Mouse (Mus musculus): ENCODE data around the gene Meioc. TPM values are rescaled to one million over a fixed set of nuclear protein-coding genes. Genes with fewer than 3 reads are reported as not detected.
A peak's percentile ranks its signal among the peaks of the same experiment; 100 is the strongest.
"Not testable (repeated sequence)": the region's sequence is repeated elsewhere in the genome, so short reads cannot be mapped to it uniquely, and the experiment has no call there.

Meioc gene
- total RNA-seq, 2 experiments from 2014 or later: not detected

- no peak for ATAC-seq (replicated peaks; ENCODE audit: low FRiP score, low TSS enrichment, poor library complexity, severe bottlenecking)
These were observed 1.6 kb downstream of the Meioc start for GRCm38 (mm10) chr11:102665151-102665550.

GRCm38 (mm10) chr11:102665637-102666435, 2.3 kb downstream of the Meioc start:
- ATAC-seq (replicated peaks; ENCODE audit: low FRiP score, low TSS enrichment, poor library complexity, severe bottlenecking): no peak

GRCm38 (mm10) chr11:102690162-102690561, 26.6 kb downstream of the Meioc start:
- ATAC-seq (replicated peaks; ENCODE audit: low FRiP score, low TSS enrichment, poor library complexity, severe bottlenecking): peak; percentile 87

GRCm38 (mm10) chr11:102695289-102695688, 31.8 kb downstream of the Meioc start:
- ATAC-seq (replicated peaks; ENCODE audit: low FRiP score, low TSS enrichment, poor library complexity, severe bottlenecking): no peak

- peak; percentile 99 for ATAC-seq (replicated peaks; ENCODE audit: low FRiP score, low TSS enrichment, poor library complexity, severe bottlenecking)
These were observed 34.0 kb downstream of the Meioc start, which contains the start of gene Ccdc43 for GRCm38 (mm10) chr11:102697338-102698017. TSS of gene Ccdc43 (minus strand) at chr11:102697782.

- no peak for ATAC-seq (replicated peaks; ENCODE audit: low FRiP score, low TSS enrichment, poor library complexity, severe bottlenecking)
These were observed 34.5 kb downstream of the Meioc start for GRCm38 (mm10) chr11:102698018-102698476.

GRCm38 (mm10) chr11:102702206-102702605, 38.7 kb downstream of the Meioc start:
- not testable (repeated sequence) for ATAC-seq (replicated peaks; ENCODE audit: low FRiP score, low TSS enrichment, poor library complexity, severe bottlenecking)

GRCm38 (mm10) chr11:102712411-102712810, 48.9 kb downstream of the Meioc start:
- ATAC-seq (replicated peaks; ENCODE audit: low FRiP score, low TSS enrichment, poor library complexity, severe bottlenecking): no peak

- ATAC-seq (replicated peaks; ENCODE audit: low FRiP score, low TSS enrichment, poor library complexity, severe bottlenecking): not testable (repeated sequence)
These were observed 51.1 kb downstream of the Meioc start for GRCm38 (mm10) chr11:102714578-102714977.

- no peak for ATAC-seq (replicated peaks; ENCODE audit: low FRiP score, low TSS enrichment, poor library complexity, severe bottlenecking)
These were observed 52.6 kb downstream of the Meioc start for GRCm38 (mm10) chr11:102716135-102716534.

- ATAC-seq (replicated peaks; ENCODE audit: low FRiP score, low TSS enrichment, poor library complexity, severe bottlenecking): 0 out of 2 replicates have a peak, but pooled peaks have one; percentile 57
These were observed 62.1 kb downstream of the Meioc start for GRCm38 (mm10) chr11:102725574-102725973.

- peak; percentile 65; the same call in 1 of the 2 replicates for ATAC-seq (replicated peaks; ENCODE audit: low FRiP score, low TSS enrichment, poor library complexity, severe bottlenecking)
These were observed 65.1 kb downstream of the Meioc start for GRCm38 (mm10) chr11:102728614-102729013.

GRCm38 (mm10) chr11:102729835-102730234, 66.3 kb downstream of the Meioc start:
- ATAC-seq (replicated peaks; ENCODE audit: low FRiP score, low TSS enrichment, poor library complexity, severe bottlenecking): no peak

GRCm38 (mm10) chr11:102731366-102731765, 67.8 kb downstream of the Meioc start:
- no peak for ATAC-seq (replicated peaks; ENCODE audit: low FRiP score, low TSS enrichment, poor library complexity, severe bottlenecking)

Other genes starting within 250 kb of the Meioc start
- 16.1 and 17.8 TPM in 2 replicates for gene Grn, start 233.4 kb upstream of the Meioc start, total RNA-seq (2014; fragmentation: Nextera tagmentation)
- 5.4 and 14.2 TPM in 2 replicates for gene Grn, start 233.4 kb upstream of the Meioc start, total RNA-seq (2017)
- gene Fam171a2, start 216.0 kb upstream of the Meioc start, total RNA-seq (2014; fragmentation: Nextera tagmentation): 0.82 TPM in 1 of 2 replicates, not detected in the other
- gene Fam171a2, start 216.0 kb upstream of the Meioc start, total RNA-seq (2017): 0.28 TPM in 1 of 2 replicates, not detected in the other
- gene Itga2b, start 193.6 kb upstream of the Meioc start, total RNA-seq (2014; fragmentation: Nextera tagmentation): 27.7 and 30.8 TPM in 2 replicates
- 26.5 and 73.4 TPM in 2 replicates for gene Itga2b, start 193.6 kb upstream of the Meioc start, total RNA-seq (2017)
- 44.9 and 47.2 TPM in 2 replicates for gene Gpatch8, start 107.3 kb upstream of the Meioc start, total RNA-seq (2014; fragmentation: Nextera tagmentation)
- 34.3 and 38.2 TPM in 2 replicates for gene Gpatch8, start 107.3 kb upstream of the Meioc start, total RNA-seq (2017)
- not detected in 2 replicates for gene Gm11627, start 84.3 kb upstream of the Meioc start, total RNA-seq (2014; fragmentation: Nextera tagmentation)
- gene Gm11627, start 84.3 kb upstream of the Meioc start, total RNA-seq (2017): not detected in 2 replicates
- gene Fzd2, start 59.3 kb upstream of the Meioc start, total RNA-seq (2014; fragmentation: Nextera tagmentation): not detected in 2 replicates
- not detected in 2 replicates for gene Fzd2, start 59.3 kb upstream of the Meioc start, total RNA-seq (2017)
- gene Ccdc43, start 34.1 kb downstream of the Meioc start, total RNA-seq (2014; fragmentation: Nextera tagmentation): 20.5 and 21.0 TPM in 2 replicates
- gene Ccdc43, start 34.1 kb downstream of the Meioc start, total RNA-seq (2017): 38.7 and 42.4 TPM in 2 replicates
- 0.28 and 3.0 TPM in 2 replicates for gene Adam11, start 97.7 kb downstream of the Meioc start, total RNA-seq (2014; fragmentation: Nextera tagmentation)
- 0.14 and 0.15 TPM in 2 replicates for gene Adam11, start 97.7 kb downstream of the Meioc start, total RNA-seq (2017)
- not detected in 2 replicates for gene Gjc1, start 156.0 kb downstream of the Meioc start, total RNA-seq (2014; fragmentation: Nextera tagmentation)
- gene Gjc1, start 156.0 kb downstream of the Meioc start, total RNA-seq (2017): not detected in 2 replicates
- not detected in 2 replicates for gene Higd1b, start 172.1 kb downstream of the Meioc start, total RNA-seq (2014; fragmentation: Nextera tagmentation)
- gene Higd1b, start 172.1 kb downstream of the Meioc start, total RNA-seq (2017): not detected in 2 replicates
- 335 and 342 TPM in 2 replicates for gene Eftud2, start 217.3 kb downstream of the Meioc start, total RNA-seq (2014; fragmentation: Nextera tagmentation)
- 171 and 175 TPM in 2 replicates for gene Eftud2, start 217.3 kb downstream of the Meioc start, total RNA-seq (2017)
- gene Ccdc103, start 217.5 kb downstream of the Meioc start, total RNA-seq (2014; fragmentation: Nextera tagmentation): 2.0 TPM in 1 of 2 replicates, not detected in the other
- gene Ccdc103, start 217.5 kb downstream of the Meioc start, total RNA-seq (2017): not detected in 2 replicates
- not detected in 2 replicates for gene Fam187a, start 221.5 kb downstream of the Meioc start, total RNA-seq (2014; fragmentation: Nextera tagmentation)
- not detected in 2 replicates for gene Fam187a, start 221.5 kb downstream of the Meioc start, total RNA-seq (2017)
- gene Gfap, start 237.2 kb downstream of the Meioc start, total RNA-seq (2014; fragmentation: Nextera tagmentation): 0.40 and 1.1 TPM in 2 replicates
- 0.08 and 1.5 TPM in 2 replicates for gene Gfap, start 237.2 kb downstream of the Meioc start, total RNA-seq (2017)

Measured in megakaryocyte-erythroid progenitor cell, adult 5-6 weeks (primary cell).